Mouse (Mus musculus): Measurements from ENCODE around the gene Tex45.

The Tex45 gene

DNA sequence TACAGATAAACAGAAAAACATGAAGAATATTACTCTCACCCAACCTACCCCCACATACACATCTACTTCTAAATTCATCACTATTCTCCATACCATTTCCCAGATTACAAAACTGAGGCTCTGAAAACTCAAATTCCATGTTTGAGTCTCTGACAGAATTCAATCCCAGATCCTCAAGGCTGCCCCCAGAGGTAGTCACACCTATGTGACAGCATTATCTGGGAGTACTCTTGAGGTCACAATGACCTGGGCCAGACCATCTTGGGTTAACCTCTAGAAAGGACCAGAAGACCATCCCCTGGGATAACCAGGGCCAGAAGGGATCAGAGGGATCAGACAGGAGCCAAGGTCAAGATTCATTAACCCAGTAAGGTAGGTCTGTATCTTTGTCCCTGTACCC is at the start of gene Tex45:
TSS of gene Tex45 (plus strand) at position 301 of the 400 bp plus-strand sequence.
- no peak for DNase-seq (ENCODE audit: low read depth, low spot score)

DNA sequence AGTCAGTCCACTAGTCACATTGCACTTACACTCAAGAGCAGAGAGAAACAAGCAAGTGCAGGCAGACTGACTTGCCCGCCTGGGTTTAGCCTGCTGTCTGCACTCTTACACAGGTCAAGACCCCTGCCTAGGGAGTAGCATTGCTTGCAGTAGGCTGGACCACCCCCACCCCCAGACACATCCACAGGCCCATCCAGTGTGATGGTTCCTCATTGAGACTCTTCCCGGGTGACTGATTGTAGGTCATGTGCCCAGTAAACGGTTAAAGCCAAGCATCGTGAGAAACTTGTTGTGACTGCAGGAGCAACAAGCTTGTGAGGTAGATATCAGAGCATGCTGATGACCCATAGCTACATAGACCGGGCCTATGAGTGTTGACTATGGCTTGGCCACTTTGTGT is 49.2 kb upstream of the Tex45 start:
- peak; percentile 52 for DNase-seq (ENCODE audit: low read depth, low spot score)

- DNase-seq (ENCODE audit: low read depth, low spot score), result no peak
These were observed 45.4 kb upstream of the Tex45 start for GRCm38 (mm10) chr8:3425217-3425616.

DNA sequence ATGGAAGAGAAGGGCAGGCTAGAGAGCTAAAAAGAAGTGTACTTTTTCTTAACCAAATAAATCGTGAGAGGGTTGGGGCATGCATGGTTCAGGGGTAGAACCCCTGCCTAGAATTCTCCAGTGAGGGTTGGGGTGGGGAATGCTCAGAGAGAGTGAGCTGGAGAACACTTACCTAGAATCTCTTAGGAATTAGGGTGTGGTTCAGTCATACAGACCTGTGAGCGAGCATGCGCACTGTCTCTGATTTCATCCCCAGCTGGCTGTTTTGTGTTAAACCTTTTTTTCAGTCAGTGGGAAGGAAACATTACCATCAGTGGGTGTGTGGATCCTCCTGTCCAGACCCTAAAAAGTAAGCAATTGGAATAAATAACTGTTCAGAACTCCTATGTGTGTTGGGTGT is 44.5 kb upstream of the Tex45 start:
- peak; percentile 63 for DNase-seq (ENCODE audit: low read depth, low spot score)

DNA sequence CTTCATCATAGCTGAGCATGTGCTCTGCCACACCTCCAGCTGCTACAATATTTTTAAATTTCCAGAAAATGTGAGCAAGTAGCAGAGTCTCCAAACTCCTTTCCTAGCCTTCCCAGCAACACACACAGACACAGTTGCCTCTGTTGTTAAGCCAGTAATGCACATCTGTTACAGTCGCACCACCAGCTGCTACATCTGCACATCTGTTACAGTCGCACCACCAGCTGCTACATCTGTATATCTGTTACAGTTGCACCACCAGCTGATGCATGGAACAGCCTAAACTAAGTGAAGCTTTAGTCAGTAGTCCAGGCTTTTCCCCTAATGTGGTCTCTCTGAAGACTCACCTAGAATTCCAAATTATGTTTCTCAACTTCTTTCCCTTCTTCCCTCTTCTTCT is 42.2 kb upstream of the Tex45 start:
- DNase-seq (ENCODE audit: low read depth, low spot score), result no peak

DNA sequence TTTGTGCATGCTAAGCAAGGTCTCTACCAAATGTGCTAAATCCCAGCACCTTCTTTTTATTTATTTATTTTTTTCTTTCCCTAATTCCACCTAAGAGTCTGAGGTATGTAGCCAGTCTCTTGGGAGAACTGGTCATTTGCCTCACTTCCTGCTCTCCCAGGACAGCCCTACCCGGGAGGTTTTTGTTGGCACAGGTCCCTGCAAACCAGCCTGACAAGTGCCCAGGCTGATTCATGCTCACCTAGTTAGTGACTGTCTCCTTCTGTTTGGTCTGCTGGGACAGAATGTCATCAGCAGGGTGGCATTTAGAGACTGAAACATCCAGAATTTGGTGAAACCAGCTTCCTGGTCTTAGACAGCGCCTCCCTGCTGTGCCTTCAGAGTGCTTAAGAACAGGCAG is 40.7 kb upstream of the Tex45 start:
- peak; percentile 38 for DNase-seq (ENCODE audit: low read depth, low spot score)

DNA sequence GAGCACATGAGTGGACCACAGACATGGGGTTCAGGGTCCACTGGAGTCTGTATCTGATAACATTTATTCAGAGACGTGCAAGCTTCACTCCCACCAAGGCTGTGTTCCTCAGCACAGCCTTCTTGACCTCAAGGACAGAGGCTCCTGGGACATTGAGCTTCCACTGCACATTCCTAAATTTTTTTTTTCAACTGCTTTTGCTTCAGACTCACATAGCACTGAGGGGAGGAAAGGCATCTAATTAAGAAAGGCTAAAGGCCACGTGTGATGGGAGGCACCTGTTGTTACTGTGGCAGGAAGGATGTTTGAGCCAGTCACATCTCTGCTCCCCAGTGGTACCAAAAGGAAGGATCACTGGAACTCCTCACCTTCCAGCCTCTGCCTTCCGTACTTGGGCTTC is 39.5 kb upstream of the Tex45 start:
- no peak for DNase-seq (ENCODE audit: low read depth, low spot score)

DNA sequence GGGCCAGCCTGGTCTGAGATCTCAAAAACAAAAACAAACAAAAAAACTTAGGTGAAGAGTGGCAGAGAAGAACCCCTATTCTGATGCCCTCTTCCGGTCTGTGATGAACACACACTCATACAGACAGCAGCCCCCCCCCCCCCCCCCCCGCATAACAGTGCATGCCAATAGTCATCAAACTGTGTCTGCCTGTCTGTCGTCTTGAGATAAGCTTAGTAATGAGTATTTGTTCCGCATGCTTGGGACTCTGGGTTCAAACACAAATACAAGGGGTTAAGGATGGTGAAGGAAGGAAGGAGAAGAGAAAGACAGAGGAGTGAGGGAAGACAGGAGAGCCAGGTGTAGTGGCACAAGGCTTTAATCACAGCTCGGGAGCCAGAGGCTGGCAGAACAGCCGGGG is 34.2 kb upstream of the Tex45 start:
- DNase-seq (ENCODE audit: low read depth, low spot score), result no peak

DNA sequence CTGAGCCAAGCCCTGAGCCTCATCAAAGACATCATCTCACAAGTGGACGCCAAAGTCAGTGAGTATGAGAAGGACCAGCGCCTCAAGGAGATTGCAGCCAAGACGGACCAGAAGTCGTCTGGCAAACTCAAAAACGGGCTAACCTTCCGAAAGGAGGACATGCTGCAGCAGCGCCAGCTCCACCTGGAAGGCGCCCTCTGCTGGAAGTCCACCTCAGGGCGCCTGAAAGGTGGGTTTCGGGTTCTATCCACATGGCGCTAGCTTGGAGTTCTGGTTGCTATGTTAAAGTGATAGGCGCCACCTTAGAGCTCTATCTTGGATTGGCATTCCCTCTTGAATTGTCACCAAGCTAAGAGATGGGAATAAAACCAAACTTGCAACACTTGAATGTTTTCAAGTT is 31.2 kb upstream of the Tex45 start:
- DNase-seq (ENCODE audit: low read depth, low spot score), result peak; percentile 78

- DNase-seq (ENCODE audit: low read depth, low spot score), result no peak
These were observed 21.4 kb upstream of the Tex45 start for GRCm38 (mm10) chr8:3449226-3449625.

DNA sequence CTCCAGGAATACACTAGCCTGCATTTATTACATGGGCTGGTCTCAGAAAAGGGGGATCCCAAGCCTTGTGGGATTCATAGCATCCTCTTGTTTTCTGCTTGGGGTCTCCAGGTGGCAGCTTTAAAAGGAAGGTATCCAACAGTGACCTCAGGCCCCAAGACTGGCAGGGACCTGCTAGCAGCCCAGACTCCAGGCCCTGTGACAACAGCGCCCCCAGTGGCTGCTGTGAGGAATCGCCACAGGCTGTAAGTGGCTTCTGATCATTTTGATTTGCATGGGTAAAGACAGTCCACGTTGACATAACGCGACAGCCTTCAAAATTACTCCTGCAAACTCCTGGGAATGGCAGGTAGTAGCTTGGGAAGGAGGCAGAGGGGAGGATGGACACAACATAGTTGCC is 20.0 kb upstream of the Tex45 start:
- peak; percentile 81 for DNase-seq (ENCODE audit: low read depth, low spot score)

DNA sequence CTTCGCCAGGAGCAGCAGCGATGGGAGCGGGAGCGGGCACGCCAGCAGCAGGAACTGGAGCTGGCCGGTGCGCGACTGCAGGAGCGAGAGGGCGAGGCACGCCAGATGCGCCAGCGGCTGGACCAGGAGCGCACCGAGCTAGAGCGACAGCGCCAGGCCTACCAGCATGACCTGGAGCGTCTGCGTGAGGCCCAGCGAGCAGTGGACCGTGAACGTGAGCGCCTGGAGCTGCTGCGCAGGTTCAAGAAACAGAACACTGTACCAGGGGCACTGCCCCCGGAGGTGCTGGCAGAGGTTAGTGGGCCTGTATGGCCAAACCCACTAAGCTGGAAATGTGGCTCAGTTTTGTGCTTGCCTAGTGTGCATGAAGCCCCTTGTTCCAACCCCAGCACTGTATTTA is 18.7 kb upstream of the Tex45 start:
- peak; percentile 54 for DNase-seq (ENCODE audit: low read depth, low spot score)

DNA sequence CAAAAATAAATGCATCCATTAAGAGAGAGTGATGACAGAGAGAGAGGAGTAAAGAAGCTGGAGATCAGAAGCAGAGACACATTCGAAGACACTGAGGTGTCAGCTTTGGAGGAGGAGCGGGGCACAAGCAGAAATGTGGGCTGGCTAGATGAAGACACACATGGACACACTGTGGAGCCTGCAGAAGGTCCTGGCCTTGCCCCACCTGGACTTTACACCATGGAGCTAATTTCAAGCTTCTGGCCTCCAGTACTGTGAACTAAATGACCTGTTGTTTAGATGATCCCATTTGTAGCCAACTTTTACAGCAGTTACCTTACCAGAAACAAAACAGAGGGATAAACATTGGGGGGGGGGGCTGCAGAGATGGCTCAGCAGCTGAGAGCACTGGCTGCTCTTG is 7.4 kb upstream of the Tex45 start:
- no peak for DNase-seq (ENCODE audit: low read depth, low spot score)

DNA sequence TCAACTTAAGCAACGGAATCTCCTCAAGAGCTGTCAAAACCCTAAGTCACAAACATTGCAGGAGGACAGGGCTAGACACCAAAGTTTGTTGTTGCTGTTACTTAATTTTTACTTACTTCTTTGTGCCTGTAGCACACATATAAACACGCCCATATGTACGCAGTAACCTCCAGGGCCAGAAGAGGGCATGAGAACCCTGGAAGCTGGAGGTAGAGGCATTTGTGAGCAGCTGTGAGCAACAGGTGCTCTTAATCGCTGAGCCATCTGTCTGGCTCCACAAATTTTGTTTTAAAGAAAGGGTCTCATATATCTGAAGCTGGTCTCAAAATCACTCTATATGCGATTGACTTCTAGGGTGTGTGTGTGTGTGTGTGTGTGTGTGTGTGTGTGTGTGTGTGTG is 6.4 kb upstream of the Tex45 start:
- peak; percentile 77 for DNase-seq (ENCODE audit: low read depth, low spot score)

- DNase-seq (ENCODE audit: low read depth, low spot score), result peak; percentile 98
These were observed 3.4 kb upstream of the Tex45 start, which contains the start of gene Pex11g for GRCm38 (mm10) chr8:3467006-3467885. Gene Pex11g (minus strand): TSS chr8:3467680.

DNA sequence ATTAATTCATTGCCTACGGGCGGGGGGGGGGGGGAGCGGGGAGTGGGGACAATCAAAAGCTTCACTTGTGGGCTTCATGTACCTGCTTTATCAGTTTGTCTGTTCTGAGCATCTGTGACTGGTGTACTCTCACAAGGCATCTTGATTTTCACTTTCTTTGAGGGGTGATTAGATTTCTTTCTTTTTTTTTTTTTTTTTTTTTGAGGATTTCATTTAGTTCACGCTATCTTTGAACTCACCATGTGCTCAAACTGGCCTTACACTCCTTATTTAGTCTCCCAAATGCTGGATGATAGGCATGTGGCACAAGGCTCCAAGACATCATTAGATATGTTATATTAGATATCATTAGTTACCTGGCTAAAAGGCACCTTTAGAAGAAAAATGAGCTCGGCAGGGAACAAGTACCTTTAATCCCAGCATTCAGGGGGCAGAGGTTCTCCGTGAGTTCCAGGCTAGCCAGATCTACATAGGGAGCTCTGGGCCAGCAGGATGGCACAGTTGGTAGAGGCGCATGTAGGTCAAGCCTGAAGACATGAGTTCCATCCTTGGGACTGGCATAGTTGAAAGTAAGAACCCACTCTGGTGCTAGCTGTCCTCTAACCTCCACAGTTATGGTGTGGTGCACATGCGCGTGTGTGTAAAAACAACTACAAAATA is 2.6 kb upstream of the Tex45 start:
- no peak for DNase-seq (ENCODE audit: low read depth, low spot score)

GRCm38 (mm10) chr8:3468838-3469237 is 1.8 kb upstream of the Tex45 start:
- DNase-seq (ENCODE audit: low read depth, low spot score), result peak; percentile 39

GRCm38 (mm10) chr8:3475715-3476429 is 5.2 kb downstream of the Tex45 start:
- peak; percentile 26 for DNase-seq (ENCODE audit: low read depth, low spot score)

DNA sequence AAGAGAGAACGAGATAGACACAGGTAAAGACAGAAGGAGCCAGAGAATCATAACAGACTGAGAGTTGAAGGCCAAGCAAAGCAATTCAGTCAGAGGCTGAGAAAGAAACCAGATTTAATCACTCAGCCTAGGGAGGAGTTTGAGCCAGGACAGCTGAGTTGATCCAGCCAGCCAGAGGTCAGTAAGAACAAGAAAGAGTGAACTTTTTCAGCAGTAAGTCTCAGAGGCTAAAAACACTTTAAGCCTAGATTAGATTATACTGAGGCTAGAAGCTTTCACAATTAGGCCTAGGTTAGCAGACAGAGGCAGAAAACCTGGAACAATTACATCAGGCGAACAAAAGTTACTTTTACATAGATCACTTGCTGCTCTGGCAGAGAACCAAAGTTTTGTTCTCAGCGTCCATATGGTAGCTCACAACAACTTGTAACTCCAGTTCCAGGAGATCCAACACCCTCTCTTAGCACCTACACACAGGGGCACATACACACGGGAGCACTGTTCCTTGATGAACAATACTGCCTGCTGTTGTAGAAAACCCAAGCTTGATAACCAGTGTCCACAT is 9.6 kb downstream of the Tex45 start:
- DNase-seq (ENCODE audit: low read depth, low spot score), result no peak

DNA sequence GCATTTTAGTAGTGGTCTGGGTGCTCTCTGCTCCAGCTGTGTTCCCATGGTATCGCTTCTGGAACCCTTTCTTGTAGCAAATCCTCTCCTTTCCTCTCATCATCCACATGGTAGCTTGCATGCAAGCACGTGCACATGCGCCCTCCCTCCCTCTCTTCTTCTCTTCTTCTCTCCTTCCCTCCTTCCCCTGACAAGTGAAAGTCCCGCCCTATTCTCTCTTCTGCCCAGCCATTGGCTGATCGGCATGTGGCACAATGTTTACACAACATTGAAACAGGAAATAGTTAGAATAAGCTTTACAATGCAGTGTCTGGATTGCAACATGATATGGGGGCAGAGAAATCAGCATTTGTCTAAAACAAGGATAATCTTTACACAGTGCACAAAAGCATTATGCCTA is 10.9 kb downstream of the Tex45 start:
- DNase-seq (ENCODE audit: low read depth, low spot score), result no peak

DNA sequence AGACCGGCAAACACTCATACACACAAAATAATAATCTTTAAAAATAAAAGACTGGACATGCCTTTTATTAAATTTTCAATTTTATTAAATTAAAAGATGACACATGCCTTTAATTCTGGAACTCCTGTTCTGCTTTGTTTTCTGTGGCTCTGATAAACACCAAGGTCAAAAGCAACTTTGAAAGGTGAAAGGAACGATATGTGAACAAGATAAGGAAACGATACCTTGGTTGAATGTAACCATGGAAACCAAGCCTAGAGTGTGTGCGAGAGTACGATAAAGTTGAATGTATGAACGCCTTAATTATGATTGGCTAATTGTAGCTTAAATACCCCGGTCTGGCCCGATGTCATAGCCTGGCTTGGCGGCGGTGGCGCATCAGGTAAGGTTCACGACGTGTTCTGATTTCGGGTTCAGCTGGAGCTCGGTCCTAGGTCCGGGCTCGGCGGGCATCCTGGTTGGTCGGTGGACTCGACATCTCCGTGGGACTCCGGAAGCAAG is 11.6 kb downstream of the Tex45 start:
- no peak for DNase-seq (ENCODE audit: low read depth, low spot score)

DNA sequence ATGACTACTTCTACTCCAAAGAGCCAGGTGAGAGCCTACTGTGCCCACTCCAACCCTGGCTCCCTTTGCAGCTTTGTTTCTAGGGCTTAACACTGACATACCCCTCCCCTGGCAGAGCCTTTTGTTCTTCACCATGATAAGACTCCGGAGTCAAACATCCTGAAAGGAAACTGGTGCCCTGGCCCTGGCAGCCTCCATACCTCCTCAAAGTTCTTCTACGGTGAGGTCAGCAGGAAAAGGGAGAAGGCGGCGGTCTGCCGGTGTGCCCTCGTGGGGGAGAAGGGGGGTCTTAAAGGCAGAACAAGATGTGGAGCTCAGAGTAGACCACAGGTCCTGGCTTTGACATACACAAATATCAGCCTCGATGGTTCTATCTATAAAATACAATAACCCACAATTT is 12.9 kb downstream of the Tex45 start:
- no peak for DNase-seq (ENCODE audit: low read depth, low spot score)

Measured in ZHBTc4 (cell line).